Mouse (Mus musculus) MEL (cell line): Measurements from ENCODE around the gene Gm49336. TPM values are rescaled to one million over a fixed set of nuclear protein-coding genes. Genes with fewer than 3 reads are reported as not detected.

Experiments
- DNase-seq: peaks from one replicate; pipeline ENCODE4 v3.0.0; 2011; ENCODE audit warnings: low read depth, low spot score
- H3K27ac ChIP-seq: 2 replicates; pipeline ENCODE4 v1.5.1; 2012; ENCODE audit warnings: low read depth, mild to moderate bottlenecking, control low read depth, low read length, moderate library complexity; ENCODE audit not compliant: control insufficient read depth
- H3K27me3 ChIP-seq, 2 experiments: fragments of 150-350 bp in 1 of 2; sonication (generic) in 1 of 2; 2 replicates each; pipeline ENCODE4 v1.6.1; 2012; ENCODE audit warnings: low read length in 2 of 2, mild to moderate bottlenecking in 2 of 2, improper control_type of control experiment in 1 of 2, moderate library complexity in 1 of 2; ENCODE audit not compliant: insufficient read depth in 2 of 2, control insufficient read depth in 1 of 2
- H3K36me3 ChIP-seq, 2 experiments: 2 replicates each; pipeline ENCODE4 v1.6.1; 2012 to 2014; ENCODE audit warnings: low read length in 2 of 2, improper control_type of control experiment in 1 of 2, inconsistent platforms in 1 of 2, mild to moderate bottlenecking in 1 of 2; ENCODE audit not compliant: insufficient read depth in 2 of 2, control insufficient read depth in 1 of 2
- H3K4me1 ChIP-seq, 2 experiments: fragments of 150-350 bp in 1 of 2; sonication (generic) in 1 of 2; 2 replicates each; pipeline ENCODE4 v1.6.1; 2012; ENCODE audit warnings: low read length in 2 of 2, improper control_type of control experiment in 1 of 2, mild to moderate bottlenecking in 1 of 2; ENCODE audit not compliant: insufficient read depth in 2 of 2, control insufficient read depth in 1 of 2
- H3K4me3 ChIP-seq, 2 experiments: fragments of 150-350 bp in 1 of 2; sonication (generic) in 1 of 2; 2 replicates each; pipeline ENCODE4 v1.5.1; 2012; ENCODE audit warnings: low read depth in 2 of 2, low read length in 2 of 2, mild to moderate bottlenecking in 2 of 2, moderate library complexity in 2 of 2, control low read depth in 1 of 2, improper control_type of control experiment in 1 of 2; ENCODE audit not compliant: control insufficient read depth in 1 of 2, insufficient read depth in 1 of 2
- H3K79me2 ChIP-seq: 2 replicates; pipeline ENCODE4 v1.6.1; 2012; ENCODE audit warnings: mild to moderate bottlenecking, low read length, moderate library complexity; ENCODE audit not compliant: control insufficient read depth, poor library complexity, insufficient read depth
- H3K9ac ChIP-seq: 2 replicates; pipeline ENCODE4 v1.6.1; 2012; ENCODE audit warnings: low read depth, mild to moderate bottlenecking, control low read depth, low read length, moderate library complexity; ENCODE audit not compliant: control insufficient read depth, poor library complexity, severe bottlenecking
- H3K9me3 ChIP-seq: fragments of 150-350 bp; sonication (generic); replicated peaks from 2 replicates; pipeline ENCODE4 v1.6.1; 2012; ENCODE audit warnings: mild to moderate bottlenecking, low read length, improper control_type of control experiment, moderate library complexity; ENCODE audit not compliant: insufficient read depth
- BHLHE40 ChIP-seq: IDR thresholded peaks from 2 replicates; pipeline ENCODE4 v1.6.1; 2012; ENCODE audit warnings: low read depth, mild to moderate bottlenecking, inconsistent platforms, low read length, improper control_type of control experiment, borderline replicate concordance
- CHD2 ChIP-seq: IDR thresholded peaks from 2 replicates; pipeline ENCODE4 v1.6.1; 2011; ENCODE audit warnings: low read length, improper control_type of control experiment
- E2F4 ChIP-seq: IDR thresholded peaks from 2 replicates; pipeline ENCODE4 v1.6.1; 2011; ENCODE audit warnings: low read depth, low read length, improper control_type of control experiment, borderline replicate concordance
- EP300 ChIP-seq, 2 experiments: IDR thresholded peaks; 2 replicates each; pipeline ENCODE4 v1.6.1; 2011; ENCODE audit warnings: improper control_type of control experiment in 2 of 2, low read length in 2 of 2, low read depth in 1 of 2, mild to moderate bottlenecking in 1 of 2
- ETS1 ChIP-seq: IDR thresholded peaks from 2 replicates; pipeline ENCODE4 v1.6.1; 2012; ENCODE audit warnings: low read depth, mild to moderate bottlenecking, inconsistent platforms, low read length, improper control_type of control experiment, moderate library complexity
- GABPA ChIP-seq: IDR thresholded peaks from 2 replicates; pipeline ENCODE4 v1.6.1; 2012; ENCODE audit warnings: low read depth, mild to moderate bottlenecking, inconsistent platforms, low read length, improper control_type of control experiment, moderate library complexity
- GATA1 ChIP-seq: IDR thresholded peaks from 2 replicates; pipeline ENCODE4 v1.6.1; 2011; ENCODE audit warnings: low read depth, low read length, improper control_type of control experiment
- HCFC1 ChIP-seq: IDR thresholded peaks from 2 replicates; pipeline ENCODE4 v1.6.1; 2012; ENCODE audit warnings: low read depth, mild to moderate bottlenecking, inconsistent platforms, low read length, improper control_type of control experiment, moderate library complexity
- JUND ChIP-seq: IDR thresholded peaks from 2 replicates; pipeline ENCODE4 v1.6.1; 2011; ENCODE audit warnings: low read depth, mild to moderate bottlenecking, improper control_type of control experiment, low read length
- MAFK ChIP-seq: IDR thresholded peaks from 2 replicates; pipeline ENCODE4 v1.6.1; 2011; ENCODE audit warnings: low read depth, mild to moderate bottlenecking, low read length, improper control_type of control experiment, borderline replicate concordance
- MEF2A ChIP-seq: IDR thresholded peaks from 2 replicates; pipeline ENCODE4 v1.6.1; 2014; ENCODE audit warnings: low read depth, mild to moderate bottlenecking, inconsistent platforms, low read length, improper control_type of control experiment; ENCODE audit not compliant: poor library complexity, insufficient replicate concordance, severe bottlenecking; ENCODE audit errors: extremely low read depth
- MXI1 ChIP-seq: IDR thresholded peaks from 2 replicates; pipeline ENCODE4 v1.6.1; 2011; ENCODE audit warnings: mild to moderate bottlenecking, low read depth, low read length, improper control_type of control experiment
- MYB ChIP-seq: IDR thresholded peaks from 2 replicates; pipeline ENCODE4 v1.6.1; 2011; ENCODE audit warnings: mild to moderate bottlenecking, low read depth, low read length, improper control_type of control experiment
- MYC ChIP-seq: IDR thresholded peaks from 2 replicates; pipeline ENCODE4 v1.6.1; 2011; ENCODE audit warnings: low read depth, mild to moderate bottlenecking, low read length, improper control_type of control experiment, moderate library complexity
- NELFE ChIP-seq: IDR thresholded peaks from 2 replicates; pipeline ENCODE4 v1.6.1; 2011; ENCODE audit warnings: low read depth, low read length, improper control_type of control experiment
- POLR2AphosphoS2 ChIP-seq: IDR thresholded peaks from 2 replicates; pipeline ENCODE4 v1.6.1; 2011; ENCODE audit warnings: low read length, improper control_type of control experiment
- RAD21 ChIP-seq: IDR thresholded peaks from 2 replicates; pipeline ENCODE4 v1.6.1; 2011; ENCODE audit warnings: mild to moderate bottlenecking, low read depth, low read length, improper control_type of control experiment
- RCOR1 ChIP-seq: IDR thresholded peaks from 2 replicates; pipeline ENCODE4 v1.6.1; 2012; ENCODE audit warnings: low read depth, mild to moderate bottlenecking, inconsistent platforms, low read length, improper control_type of control experiment
- SIN3A ChIP-seq: IDR thresholded peaks from 2 replicates; pipeline ENCODE4 v1.6.1; 2012; ENCODE audit warnings: low read length, improper control_type of control experiment, inconsistent platforms
- TCF12 ChIP-seq: IDR thresholded peaks from 2 replicates; pipeline ENCODE4 v1.6.1; 2014; ENCODE audit warnings: low read depth, mild to moderate bottlenecking, inconsistent platforms, low read length, improper control_type of control experiment, moderate library complexity
- UBTF ChIP-seq: IDR thresholded peaks from 2 replicates; pipeline ENCODE4 v1.6.1; 2012; ENCODE audit warnings: low read depth, mild to moderate bottlenecking, inconsistent platforms, low read length, improper control_type of control experiment, moderate library complexity, borderline replicate concordance; ENCODE audit not compliant: insufficient read depth
- USF1 ChIP-seq: IDR thresholded peaks from 2 replicates; pipeline ENCODE4 v1.6.1; 2014; ENCODE audit warnings: low read depth, mild to moderate bottlenecking, inconsistent platforms, low read length, improper control_type of control experiment, moderate library complexity
- ZMIZ1 ChIP-seq: IDR thresholded peaks from 2 replicates; pipeline ENCODE4 v1.6.1; 2012; ENCODE audit warnings: low read depth, mild to moderate bottlenecking, inconsistent platforms, low read length, improper control_type of control experiment, moderate library complexity
- polyA plus RNA-seq, 2 experiments: library from polyadenylated mRNA; stranded (reverse) in 1 of 2; unstranded in 1 of 2; fragments of >175 nt in 1 of 2; fragments of >200 nt in 1 of 2; gene quantifications; 2 replicates each; pipeline versions ENCODE4 v1.2.1 to v1.2.4; 2012; ENCODE audit warnings: low replicate concordance in 2 of 2, low read depth in 1 of 2; ENCODE audit not compliant: insufficient read length in 2 of 2, insufficient read depth in 1 of 2, missing spikeins in 1 of 2
- total RNA-seq: library from RNA; depleted of rRNA; stranded (reverse); fragments of 300-350 nt; gene quantifications from 2 replicates; pipeline ENCODE4 v1.2.3, GENCODE M21; 2012

Gm49336 gene
- total and polyA plus RNA-seq, 3 experiments: 37.1 to 87.9 (median 59.9) TPM

DNA sequence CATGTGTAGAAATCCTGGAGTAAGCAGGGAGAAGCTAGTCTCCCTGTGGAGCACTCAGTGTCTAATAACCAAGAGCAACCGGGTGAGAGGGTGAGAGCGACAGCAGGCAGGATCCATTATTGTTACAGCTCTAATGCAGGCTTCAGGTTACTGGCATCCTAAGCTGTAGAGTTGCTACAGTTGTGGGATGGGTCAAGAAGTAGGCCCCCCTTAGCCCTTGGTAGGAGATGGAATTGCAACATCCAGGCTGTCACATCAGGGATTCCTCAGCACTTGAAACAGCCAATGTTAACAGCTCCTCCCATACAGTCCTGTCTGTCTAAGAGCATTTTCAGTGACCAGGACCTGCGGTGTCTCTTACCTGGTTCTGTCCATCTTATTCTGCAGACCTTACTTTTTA lies 5.0 kb upstream of the Gm49336 start:
- DNase-seq: peak; percentile 37
- H3K79me2 ChIP-seq: peaks cover 11% of the 10 kb centered on the region
- no peak overlapping the region for H3K9ac ChIP-seq
- TF ChIP-seq MYC (no peak), UBTF (no peak), EP300 (IDR thresholded peaks at IDR 0.05; ENCODE audit: low read depth in 1 of 2, low read length in 2 of 2) (no peak), MAFK (no peak), RAD21 (no peak), POLR2AphosphoS2 (no peak), JUND (no peak), MXI1 (no peak), ZMIZ1 (no peak), GABPA (no peak), TCF12 (no peak)
- TF ChIP-seq, all 39 proteins: peak for 0
- no peak overlapping the region for H3K27ac ChIP-seq
- H3K9me3 ChIP-seq: no peaks in the 10 kb centered on the region
- H3K4me3 ChIP-seq: no peak overlapping the region
- peaks cover 0 to 28% of the 10 kb centered on the region in 2 experiments; a peak in 2 of 4 replicates for H3K36me3 ChIP-seq
- peaks cover 29 to 34% of the 10 kb centered on the region in 2 experiments for H3K4me1 ChIP-seq
- H3K27me3 ChIP-seq: no peaks in the 10 kb centered on the region

DNA sequence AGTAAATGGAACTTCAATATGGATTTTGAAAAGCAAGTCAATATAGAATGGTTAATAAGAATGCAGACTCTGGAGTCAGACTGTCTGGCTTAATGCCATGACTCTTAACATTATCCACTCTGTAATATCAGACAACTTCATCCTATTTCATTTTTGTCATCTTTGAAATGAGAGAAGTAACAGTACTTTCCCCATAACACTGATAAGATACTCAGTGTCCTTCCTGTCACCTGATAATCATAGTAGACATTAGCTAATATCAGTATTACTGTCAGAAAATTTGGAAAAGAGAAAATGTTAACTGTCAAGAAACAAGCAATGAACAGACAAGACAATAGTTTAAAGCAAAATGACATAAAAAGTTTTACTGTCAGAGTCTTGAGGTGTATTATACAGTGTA lies 3.5 kb upstream of the Gm49336 start:
- Histone ChIP-seq H3K9ac (peak overlapping the region; percentile 68), H3K4me3 (peak overlapping the region; percentile 37 to 51; a peak in 3 of 4 replicates), H3K79me2 (peaks cover 25% of the 10 kb centered on the region), H3K36me3 (peaks cover 0 to 29% of the 10 kb centered on the region in 2 experiments; a peak in 2 of 4 replicates), H3K4me1 (peaks cover 29 to 35% of the 10 kb centered on the region in 2 experiments), H3K9me3 (no peaks in the 10 kb centered on the region), H3K27ac (peak overlapping the region; percentile 91), H3K27me3 (no peaks in the 10 kb centered on the region)
- TF ChIP-seq MEF2A: no peak
- no peak for TF ChIP-seq E2F4
- TF ChIP-seq GATA1: peak; percentile 90
- TF ChIP-seq USF1: peak; percentile 72
- TF ChIP-seq NELFE: no peak
- TF ChIP-seq MYB: no peak
- TF ChIP-seq TCF12: peak; percentile 43
- peak; percentile 48; the same call in 1 of the 2 replicates for TF ChIP-seq RCOR1
- TF ChIP-seq EP300 (IDR thresholded peaks at IDR 0.05; ENCODE audit: low read depth in 1 of 2, low read length in 2 of 2): peak; percentile 77 to 87
- peak; percentile 57; the same call in 1 of the 2 replicates for TF ChIP-seq BHLHE40
- TF ChIP-seq SIN3A: peak; percentile 87
- no peak for TF ChIP-seq CHD2
- TF ChIP-seq MXI1: peak; percentile 39; the same call in 1 of the 2 replicates
- peak; percentile 50; the same call in 1 of the 2 replicates for TF ChIP-seq HCFC1
- peak; percentile 96 for TF ChIP-seq ETS1
- TF ChIP-seq GABPA: no peak
- DNase-seq: peak; percentile 68
